Mouse (Mus musculus) MEL (cell line): Measurements from ENCODE around the gene H2-DMb1.

ENCODE experiments used
- BHLHE40 ChIP-seq: IDR thresholded peaks from 2 replicates; pipeline ENCODE4 v1.6.1; 2012; ENCODE audit warnings: low read depth, mild to moderate bottlenecking, inconsistent platforms, low read length, improper control_type of control experiment, borderline replicate concordance
- CTCF ChIP-seq, 3 experiments: IDR thresholded peaks in 2 of 3; conservative IDR thresholded peaks in 1 of 3; 2 replicates each; pipeline ENCODE4 v1.5.1; 2011 to 2012; ENCODE audit warnings: low read length in 3 of 3, low read depth in 2 of 3, mild to moderate bottlenecking in 2 of 3, improper control_type of control experiment in 1 of 3, inconsistent platforms in 1 of 3, mixed read lengths in 1 of 3, moderate library complexity in 1 of 3; ENCODE audit not compliant: control insufficient read depth in 1 of 3, insufficient read depth in 1 of 3, poor library complexity in 1 of 3, severe bottlenecking in 1 of 3
- HCFC1 ChIP-seq: IDR thresholded peaks from 2 replicates; pipeline ENCODE4 v1.6.1; 2012; ENCODE audit warnings: low read depth, mild to moderate bottlenecking, inconsistent platforms, low read length, improper control_type of control experiment, moderate library complexity
- JUND ChIP-seq: IDR thresholded peaks from 2 replicates; pipeline ENCODE4 v1.6.1; 2011; ENCODE audit warnings: low read depth, mild to moderate bottlenecking, improper control_type of control experiment, low read length
- MEF2A ChIP-seq: IDR thresholded peaks from 2 replicates; pipeline ENCODE4 v1.6.1; 2014; ENCODE audit warnings: low read depth, mild to moderate bottlenecking, inconsistent platforms, low read length, improper control_type of control experiment; ENCODE audit not compliant: poor library complexity, insufficient replicate concordance, severe bottlenecking; ENCODE audit errors: extremely low read depth
- POLR2A ChIP-seq, 2 experiments: IDR thresholded peaks; 2 replicates each; pipeline ENCODE4 v1.6.1; 2011 to 2012; ENCODE audit warnings: low read length in 2 of 2, mild to moderate bottlenecking in 2 of 2, control low read depth in 1 of 2, improper control_type of control experiment in 1 of 2, low read depth in 1 of 2, moderate library complexity in 1 of 2; ENCODE audit not compliant: control insufficient read depth in 1 of 2, insufficient read depth in 1 of 2, poor library complexity in 1 of 2
- RCOR1 ChIP-seq: IDR thresholded peaks from 2 replicates; pipeline ENCODE4 v1.6.1; 2012; ENCODE audit warnings: low read depth, mild to moderate bottlenecking, inconsistent platforms, low read length, improper control_type of control experiment
- USF2 ChIP-seq, 2 experiments: IDR thresholded peaks; 2 replicates each; pipeline ENCODE4 v1.6.1; 2011 to 2012; ENCODE audit warnings: improper control_type of control experiment in 2 of 2, low read length in 2 of 2, borderline replicate concordance in 1 of 2, inconsistent platforms in 1 of 2, low read depth in 1 of 2, mild to moderate bottlenecking in 1 of 2; ENCODE audit not compliant: insufficient read depth in 1 of 2
- ZC3H11A ChIP-seq: IDR thresholded peaks from 2 replicates; pipeline ENCODE4 v1.6.1; 2012; ENCODE audit warnings: low read depth, mild to moderate bottlenecking, inconsistent platforms, low read length, improper control_type of control experiment
- ZNF384 ChIP-seq: IDR thresholded peaks from 2 replicates; pipeline ENCODE4 v1.6.1; 2012; ENCODE audit warnings: low read depth, mild to moderate bottlenecking, inconsistent platforms, low read length, improper control_type of control experiment

DNA sequence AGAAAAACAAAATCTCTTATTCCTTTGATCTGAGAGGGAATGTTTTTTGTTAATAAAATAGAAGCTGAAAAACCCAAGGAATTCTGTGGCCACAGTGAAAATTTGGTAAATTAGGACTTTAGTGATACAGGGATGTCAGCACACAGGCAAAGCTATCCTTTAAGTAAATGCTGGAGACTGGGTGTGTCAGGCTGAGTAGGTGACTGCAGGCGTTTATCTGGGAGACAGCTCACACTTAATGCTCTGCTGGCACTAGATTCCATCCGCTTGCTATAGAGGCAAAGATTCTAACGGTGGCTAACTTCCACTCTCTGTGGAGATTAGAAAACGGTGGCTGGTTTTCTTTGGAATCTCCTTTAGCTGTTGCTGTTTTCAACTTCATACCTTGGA, 17.6 kb downstream of the H2-DMb1 start:
- TF ChIP-seq POLR2A (IDR thresholded peaks at IDR 0.05; ENCODE audit: control insufficient read depth in 1 of 2, insufficient read depth in 1 of 2, low read depth in 1 of 2, low read length in 2 of 2, poor library complexity in 1 of 2) (no peak), JUND (no peak), USF2 (IDR thresholded peaks at IDR 0.05; ENCODE audit: borderline replicate concordance in 1 of 2, insufficient read depth in 1 of 2, low read depth in 1 of 2, low read length in 2 of 2) (no peak), MEF2A (no peak), ZNF384 (no peak), CTCF (IDR thresholded peaks at IDR 0.05 in 2 of 3, conservative IDR thresholded peaks at IDR 0.05 in 1 of 3; ENCODE audit: control insufficient read depth in 1 of 3, insufficient read depth in 1 of 3, low read depth in 2 of 3, low read length in 3 of 3, poor library complexity in 1 of 3, severe bottlenecking in 1 of 3) (no peak), ZC3H11A (no peak), RCOR1 (no peak), HCFC1 (no peak), BHLHE40 (no peak)
